Mouse (Mus musculus): ENCODE measurements at regions not wholly inside any gene's neighbourhood (a gene's known extent, or its start where the extent isn't known, plus 50 kb on each side); places are given as distances from the start of the nearest gene placed in this dataset.

GRCm38 (mm10) chr17:4281451-4281850 is 585.4 kb upstream of the Nox3 start:
- TF ChIP-seq POLR2A (IDR thresholded peaks at IDR 0.05; ENCODE audit: borderline replicate concordance, extremely low read depth, low read depth, low read length) = no peak
- TF ChIP-seq CTCF (IDR thresholded peaks at IDR 0.05; ENCODE audit: insufficient read depth, low read length) = no peak
